10 mouse cellular contexts compared by ENCODE assay signal in genomic region chr8:105378673-105379072, GRCm38 (mm10). TPM values are rescaled to one million over a fixed set of nuclear protein-coding genes. Genes with fewer than 3 reads are reported as not detected.
DNase-seq lines count a peak whose midpoint lies in the region; ATAC-seq and TF ChIP-seq lines count a peak whose summit lies in the region.
"Had no signal": no experiment of that assay in that cellular context is flagged by ENCODE, and none has a peak within 500 bp of the region (broad histone marks: within the 10 kb centered on the region; RNA-seq: fewer than 3 reads in every experiment).

No protein-coding gene starts in this region.

- no peak for TF ChIP-seq CTCF in E14TG2a.4 (conservative IDR thresholded peaks at IDR 0.05; ENCODE audit: low read length)
- TF ChIP-seq CTCF in testis, adult 2 months (IDR thresholded peaks at IDR 0.05; ENCODE audit: control insufficient read depth, insufficient read depth, insufficient replicate concordance, low read depth, low read length), result 0 out of 2 replicates have a peak, but pooled peaks have one; percentile 3

- no peak overlapping the region; the same call in 1 of the 2 replicates for H3K4me2 ChIP-seq in embryonic facial prominence, embryonic 12.5 days (replicated peaks)
- H3K4me2 ChIP-seq: neural tube, embryonic 12.5 days had no signal

- ATAC-seq in embryonic facial prominence, embryonic 12.5 days (ENCODE audit: insufficient number of reproducible peaks, insufficient read depth, low FRiP score, low TSS enrichment), result no peak; the same call in 1 of the 2 replicates

- no peak for TF ChIP-seq POLR2A in testis, adult 2 months (IDR thresholded peaks at IDR 0.05; ENCODE audit: control insufficient read depth, low read depth, low read length)

- peak overlapping the region; percentile 46; the same call in 1 of the 2 replicates for H3K27ac ChIP-seq in embryonic facial prominence, embryonic 12.5 days
- H3K27ac ChIP-seq in testis, adult 2 months (ENCODE audit: control insufficient read depth, insufficient read depth, low read depth, low read length), result no peak overlapping the region
- H3K27ac ChIP-seq: neural tube, embryonic 12.5 days had no signal

- DNase-seq in gastrocnemius, postnatal 14 days, result peak; percentile 41
- no peak for DNase-seq in gastrocnemius, postnatal 25 days
- peak; percentile 84 to 86 for DNase-seq in kidney, postnatal 25 days
- no peak for DNase-seq in gastrocnemius, postnatal 36 days
- no peak for DNase-seq in layer of hippocampus, adult 18-20 months (ENCODE audit: low spot score in 2 of 2)

- WGBS in embryonic facial prominence, embryonic 12.5 days, result 70% methylated on average over 19 of the region's 19 CpGs

- peak overlapping the region; percentile 74 for H3K4me3 ChIP-seq in E14TG2a.4 (replicated peaks; ENCODE audit: low read length)
- H3K4me3 ChIP-seq in embryonic facial prominence, embryonic 12.5 days, result no peak overlapping the region
- no peak overlapping the region for H3K4me3 ChIP-seq in testis, adult 2 months (ENCODE audit: control insufficient read depth, low read depth, low read length)
- H3K4me3 ChIP-seq: neural tube, embryonic 12.5 days had no signal

- intact Hi-C loops in gastrocnemius, postnatal 14 days (cut with DNase I; ENCODE audit: low total_unique reads), result no loop called here
- intact Hi-C loops in gastrocnemius, postnatal 36 days (cut with DNase I), result no loop called here

- peaks cover 85% of the 10 kb centered on the region for H3K27me3 ChIP-seq in E14TG2a.4 (ENCODE audit: insufficient read depth, low read length)
- H3K27me3 ChIP-seq in embryonic facial prominence, embryonic 12.5 days, result no peaks in the 10 kb centered on the region
- H3K27me3 ChIP-seq in testis, adult 2 months (ENCODE audit: control insufficient read depth, insufficient read depth, low read length), result no peaks in the 10 kb centered on the region
- H3K27me3 ChIP-seq: neural tube, embryonic 12.5 days had no signal

- no peaks in the 10 kb centered on the region for H3K36me3 ChIP-seq in E14TG2a.4 (ENCODE audit: insufficient read depth, low read length)
- no peaks in the 10 kb centered on the region for H3K36me3 ChIP-seq in embryonic facial prominence, embryonic 12.5 days
- no peaks in the 10 kb centered on the region for H3K36me3 ChIP-seq in testis, adult 2 months (ENCODE audit: control insufficient read depth, insufficient read depth, low read length)
- H3K36me3 ChIP-seq: neural tube, embryonic 12.5 days had no signal

- H3K4me1 ChIP-seq in E14TG2a.4 (replicated peaks; ENCODE audit: low read depth, low read length), result peaks cover 27% of the 10 kb centered on the region
- H3K4me1 ChIP-seq in embryonic facial prominence, embryonic 12.5 days, result peaks cover 15% of the 10 kb centered on the region
- peaks cover 9% of the 10 kb centered on the region for H3K4me1 ChIP-seq in testis, adult 2 months (ENCODE audit: control insufficient read depth, insufficient read depth, low read length)

- peaks cover 10% of the 10 kb centered on the region; the same call in 1 of the 2 replicates for H3K9me3 ChIP-seq in E14TG2a.4 (ENCODE audit: low read length)
- no peaks in the 10 kb centered on the region for H3K9me3 ChIP-seq in embryonic facial prominence, embryonic 12.5 days
- H3K9me3 ChIP-seq: neural tube, embryonic 12.5 days had no signal

- H3K9ac ChIP-seq in embryonic facial prominence, embryonic 12.5 days, result peak overlapping the region; percentile 25; the same call in 1 of the 2 replicates
- H3K9ac ChIP-seq: neural tube, embryonic 12.5 days had no signal

RNA-seq across cellular contexts. Expression of gene Plekhg4, which starts 5.6 kb away (rescaled TPM):
- total RNA-seq in gastrocnemius, postnatal 14 days (2021), result under 1 TPM; 0.07 to 0.08 TPM
- total RNA-seq in gastrocnemius, postnatal 25 days (2021), result under 1 TPM in 1 of 2 experiments, not detected in 1; 0.11 TPM
- polyA plus RNA-seq in embryonic facial prominence, embryonic 12.5 days (2016; fragmentation: Nextera tagmentation; extraction: Ambion mirVana), result 0.69 and 0.74 TPM in 2 replicates
- polyA plus RNA-seq in testis, adult 2 months (2012; rRNA removed), result 23.0 and 24.2 TPM in 2 replicates
- total RNA-seq in gastrocnemius, postnatal 36 days (2021), result under 1 TPM in 1 of 2 experiments, not detected in 1; 0.07 TPM
- total RNA-seq in layer of hippocampus, adult 18-20 months (2021), result 1 to 10 TPM in 1 of 2 experiments, under 1 TPM in 1; 0.84 to 1.3 TPM
- total RNA-seq: hematopoietic stem cell, adult 5-6 weeks had no signal

RNA-seq across cellular contexts. Expression of gene Slc9a5, which starts 30.0 kb away (rescaled TPM):
- total RNA-seq in gastrocnemius, postnatal 14 days (2021), result 1 to 10 TPM in 1 of 2 experiments, under 1 TPM in 1; 0.84 to 1.0 TPM
- under 1 TPM; 0.56 to 0.72 TPM for total RNA-seq in gastrocnemius, postnatal 25 days (2021)
- 5.9 and 7.4 TPM in 2 replicates for polyA plus RNA-seq in embryonic facial prominence, embryonic 12.5 days (2016; fragmentation: Nextera tagmentation; extraction: Ambion mirVana)
- 33.5 and 35.4 TPM in 2 replicates for polyA plus RNA-seq in testis, adult 2 months (2012; rRNA removed)
- under 1 TPM; 0.59 to 0.91 TPM for total RNA-seq in gastrocnemius, postnatal 36 days (2021)
- total RNA-seq in layer of hippocampus, adult 18-20 months (2021), result 10 to 100 TPM; 11.9 to 13.0 TPM

RNA-seq across cellular contexts. Expression of gene Fhod1, which starts 30.9 kb away (rescaled TPM):
- 10 to 100 TPM; 12.1 to 15.6 TPM for total RNA-seq in gastrocnemius, postnatal 14 days (2021)
- 10 to 100 TPM; 17.4 to 24.6 TPM for total RNA-seq in gastrocnemius, postnatal 25 days (2021)
- 2.3 TPM in 2 replicates for polyA plus RNA-seq in embryonic facial prominence, embryonic 12.5 days (2016; fragmentation: Nextera tagmentation; extraction: Ambion mirVana)
- 17.9 TPM in 2 replicates for polyA plus RNA-seq in testis, adult 2 months (2012; rRNA removed)
- 10 to 100 TPM; 22.0 to 32.0 TPM for total RNA-seq in gastrocnemius, postnatal 36 days (2021)
- 1 to 10 TPM; 2.0 to 3.4 TPM for total RNA-seq in layer of hippocampus, adult 18-20 months (2021)

RNA-seq across cellular contexts. Expression of gene Kctd19, which starts 34.6 kb away (rescaled TPM):
- under 1 TPM in 1 of 2 experiments, not detected in 1; 0.21 TPM for total RNA-seq in gastrocnemius, postnatal 14 days (2021)
- total RNA-seq in gastrocnemius, postnatal 25 days (2021), result not detected
- polyA plus RNA-seq in embryonic facial prominence, embryonic 12.5 days (2016; fragmentation: Nextera tagmentation; extraction: Ambion mirVana), result not detected in 2 replicates
- polyA plus RNA-seq in testis, adult 2 months (2012; rRNA removed), result 174 and 187 TPM in 2 replicates
- not detected for total RNA-seq in gastrocnemius, postnatal 36 days (2021)
- not detected for total RNA-seq in layer of hippocampus, adult 18-20 months (2021)
- total RNA-seq: hematopoietic stem cell, adult 5-6 weeks had no signal
- polyA plus RNA-seq: neural tube, embryonic 12.5 days had no signal

RNA-seq across cellular contexts. Expression of gene Lrrc36, which starts 34.7 kb away (rescaled TPM):
- total RNA-seq in gastrocnemius, postnatal 14 days (2021), result under 1 TPM; 0.53 to 0.97 TPM
- total RNA-seq in gastrocnemius, postnatal 25 days (2021), result under 1 TPM; 0.41 to 0.67 TPM
- 0.18 and 0.31 TPM in 2 replicates for polyA plus RNA-seq in embryonic facial prominence, embryonic 12.5 days (2016; fragmentation: Nextera tagmentation; extraction: Ambion mirVana)
- polyA plus RNA-seq in testis, adult 2 months (2012; rRNA removed), result 75.6 and 79.0 TPM in 2 replicates
- total RNA-seq in gastrocnemius, postnatal 36 days (2021), result under 1 TPM; 0.54 to 0.71 TPM
- total RNA-seq in layer of hippocampus, adult 18-20 months (2021), result 1 to 10 TPM in 1 of 2 experiments, under 1 TPM in 1; 0.76 to 1.3 TPM

Comparison
In these comparisons a context has a peak if more than half of its experiments do, and no peak if none do; other contexts are left out.
1. DNase-seq: peak in gastrocnemius, postnatal 14 days (single experiment) and kidney, postnatal 25 days (2 of 2); none in gastrocnemius, postnatal 25 days (single experiment), gastrocnemius, postnatal 36 days (0 of 2) and layer of hippocampus, adult 18-20 months (0 of 2).
2. RNA of gene Slc9a5, which starts 30.0 kb away (total RNA-seq): 11.9 to 13.0 TPM in layer of hippocampus, adult 18-20 months; 0.84 to 1.0 TPM in gastrocnemius, postnatal 14 days, 0.59 to 0.91 TPM in gastrocnemius, postnatal 36 days and 0.56 to 0.72 TPM in gastrocnemius, postnatal 25 days; every median in the first group is over 4 times any median in the second.